Mouse (Mus musculus) heart, postnatal 0 days (tissue): ENCODE data around the gene Trafd1. TPM values are rescaled to one million over a fixed set of nuclear protein-coding genes. Genes with fewer than 3 reads are reported as not detected.
"Not testable (repeated sequence)": the region's sequence is repeated elsewhere in the genome, so short reads cannot be mapped to it uniquely, and the experiment has no call there.

Experiments used
- ATAC-seq: fragments of 200-750 bp; cut with Nextera tagmentation; 2 replicates; pipeline ENCODE4 v1.8.0; 2017; ENCODE audit warnings: low read depth, moderate number of reproducible peaks, moderate library complexity; ENCODE audit not compliant: insufficient read depth
- DNase-seq: peaks from one replicate; pipeline ENCODE4 v3.0.0-alpha.2; 2016; ENCODE audit warnings: low spot score
- H3K27ac ChIP-seq: fragments of 300-500 bp; sonication (generic); 2 replicates; pipeline ENCODE4 v1.5.1; 2014; ENCODE audit warnings: low read depth, mild to moderate bottlenecking
- H3K27me3 ChIP-seq: fragments of 300-500 bp; sonication (generic); 2 replicates; pipeline ENCODE4 v1.6.1; 2014; ENCODE audit warnings: low read length, mixed read lengths; ENCODE audit not compliant: control insufficient read depth, insufficient read depth
- H3K36me3 ChIP-seq: fragments of 300-500 bp; sonication (generic); replicated peaks from 2 replicates; pipeline ENCODE4 v1.6.1; 2014; ENCODE audit warnings: low read length, mixed read lengths; ENCODE audit not compliant: control insufficient read depth, insufficient read depth
- H3K4me1 ChIP-seq: fragments of 300-500 bp; sonication (generic); 2 replicates; pipeline ENCODE4 v1.6.1; 2014; ENCODE audit warnings: antibody characterized with exemption; ENCODE audit not compliant: control insufficient read depth, insufficient read depth
- H3K4me2 ChIP-seq: fragments of 300-500 bp; sonication (generic); 2 replicates; pipeline ENCODE4 v1.6.1; 2014; ENCODE audit warnings: low read depth, mild to moderate bottlenecking, low read length, moderate library complexity
- H3K4me3 ChIP-seq: fragments of 300-500 bp; sonication (generic); 2 replicates; pipeline ENCODE4 v1.5.1; 2014; ENCODE audit warnings: low read depth, low read length
- H3K9ac ChIP-seq: fragments of 300-500 bp; sonication (generic); replicated peaks from 2 replicates; pipeline ENCODE4 v1.6.1; 2014; ENCODE audit warnings: low read depth, low read length, mixed read lengths
- H3K9me3 ChIP-seq: fragments of 300-500 bp; sonication (generic); replicated peaks from 2 replicates; pipeline ENCODE4 v1.6.1; 2016; ENCODE audit warnings: low read length; ENCODE audit not compliant: control insufficient read depth
- CTCF ChIP-seq: IDR thresholded peaks from 2 replicates; pipeline ENCODE4 v1.5.1; 2016; ENCODE audit warnings: antibody characterized with exemption, control low read depth, low read depth
- EP300 ChIP-seq: IDR thresholded peaks from 2 replicates; pipeline ENCODE4 v1.6.1; 2016; ENCODE audit warnings: antibody characterized with exemption, low read depth
- WGBS: fragments of 180-500 bp; shearing (Covaris S2); extraction: QIAGEN DNeasy Blood & Tissue Kit; methylation state at CpG from one replicate; pipeline ENCODE4 v1.1.7; 2014; 5-methylcytosine and 5-hydroxymethylcytosine counted together
- polyA plus RNA-seq: library from polyadenylated mRNA; unstranded; fragments of >200 nt; fragmentation: Nextera tagmentation; extraction: Ambion mirVana; gene quantifications from 2 replicates; pipeline ENCODE4 v1.2.1, GENCODE M21; 2015
- total RNA-seq: library from RNA; depleted of rRNA; stranded (reverse); fragments of >200 nt; gene quantifications from 2 replicates; pipeline ENCODE4 v1.2.3, GENCODE M21; 2014; ENCODE audit warnings: low replicate concordance

Gene Trafd1
- total and polyA plus RNA-seq, 2 experiments from 2014 or later: 67.7 to 83.8 TPM

DNA sequence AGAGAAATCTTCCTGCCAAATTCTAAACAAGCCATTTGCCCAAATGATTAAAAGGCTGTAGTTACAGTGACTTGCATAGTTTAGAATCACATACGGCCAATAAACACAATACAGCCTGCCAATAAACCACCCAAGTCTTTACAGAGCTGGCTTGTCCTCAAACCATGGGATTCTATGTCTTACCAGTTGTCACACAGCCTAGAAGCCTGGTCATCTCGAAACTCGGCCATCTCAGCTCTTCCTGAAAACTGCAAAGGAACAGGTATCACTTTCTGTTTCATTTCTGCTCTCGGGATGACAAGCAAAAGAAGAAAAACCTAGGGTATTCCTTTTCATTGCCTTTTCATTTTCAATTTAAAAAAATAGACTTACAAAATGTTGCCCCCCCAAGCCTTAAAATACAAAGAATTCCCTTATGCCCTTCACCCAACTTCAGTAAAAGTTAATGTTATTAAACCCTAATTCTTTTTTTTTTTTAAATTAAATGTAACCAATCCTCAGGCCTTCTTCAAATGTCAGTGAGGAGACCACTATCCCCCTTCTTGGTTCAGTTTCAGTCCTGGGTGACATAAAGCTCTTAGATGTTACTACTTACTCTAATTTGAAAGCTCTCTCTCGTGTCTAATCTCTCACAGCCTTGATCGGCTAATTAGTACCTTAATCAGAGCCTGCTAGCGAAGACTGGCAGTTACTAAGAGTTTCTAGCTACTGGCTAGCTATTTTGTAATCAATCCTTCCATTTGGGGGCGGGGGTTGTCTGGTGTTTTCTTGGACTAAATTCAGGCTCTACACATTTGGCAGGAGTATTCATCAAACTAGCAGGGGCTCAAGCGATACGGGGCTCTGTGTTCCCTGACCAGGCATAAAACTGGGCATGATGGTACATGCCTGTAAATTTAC is 1.3 kb downstream of the Trafd1 start:
- peak overlapping the region; percentile 90 for H3K9ac ChIP-seq
- DNase-seq: no peak
- H3K27ac ChIP-seq: peak overlapping the region; percentile 97
- peak overlapping the region; percentile 83 for H3K4me3 ChIP-seq
- H3K36me3 ChIP-seq: peaks cover 36% of the 10 kb centered on the region
- no peaks in the 10 kb centered on the region for H3K9me3 ChIP-seq
- 40% methylated on average over 10 of the region's 10 CpGs for WGBS
- ATAC-seq: no peak
- TF ChIP-seq CTCF: no peak
- no peak for TF ChIP-seq EP300
- no peaks in the 10 kb centered on the region for H3K27me3 ChIP-seq
- H3K4me2 ChIP-seq: peak overlapping the region; percentile 60
- peaks cover 4% of the 10 kb centered on the region; the same call in 1 of the 2 replicates for H3K4me1 ChIP-seq

DNA sequence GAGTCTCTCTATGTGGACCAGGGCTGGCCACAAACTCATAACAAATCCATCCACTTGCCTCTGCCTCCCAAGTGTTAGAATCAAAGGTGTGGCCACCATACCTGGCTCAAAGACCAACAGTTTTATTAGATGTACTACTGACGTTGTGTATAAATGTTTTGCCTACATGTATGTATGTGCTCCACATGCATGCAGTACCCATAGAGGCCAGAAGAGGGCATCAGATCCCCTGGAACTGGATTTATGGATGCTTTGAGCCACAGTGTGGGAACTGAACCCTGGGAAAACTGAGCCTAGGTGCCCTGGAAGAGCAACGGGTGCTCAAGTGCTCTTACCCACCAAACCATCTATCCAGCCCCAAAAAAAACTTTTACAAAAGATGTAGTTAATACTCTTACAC is 4.7 kb downstream of the Trafd1 start:
- peaks cover 64% of the 10 kb centered on the region for H3K36me3 ChIP-seq
- H3K4me2 ChIP-seq: no peak overlapping the region
- no peak for ATAC-seq
- no peaks in the 10 kb centered on the region for H3K27me3 ChIP-seq
- H3K4me3 ChIP-seq: no peak overlapping the region
- H3K9ac ChIP-seq: no peak overlapping the region
- WGBS: 96% methylated on average over 2 of the region's 2 CpGs
- TF ChIP-seq EP300 (no peak), CTCF (peak; percentile 43)
- no peaks in the 10 kb centered on the region for H3K9me3 ChIP-seq
- H3K27ac ChIP-seq: no peak overlapping the region
- DNase-seq: no peak
- no peaks in the 10 kb centered on the region for H3K4me1 ChIP-seq

DNA sequence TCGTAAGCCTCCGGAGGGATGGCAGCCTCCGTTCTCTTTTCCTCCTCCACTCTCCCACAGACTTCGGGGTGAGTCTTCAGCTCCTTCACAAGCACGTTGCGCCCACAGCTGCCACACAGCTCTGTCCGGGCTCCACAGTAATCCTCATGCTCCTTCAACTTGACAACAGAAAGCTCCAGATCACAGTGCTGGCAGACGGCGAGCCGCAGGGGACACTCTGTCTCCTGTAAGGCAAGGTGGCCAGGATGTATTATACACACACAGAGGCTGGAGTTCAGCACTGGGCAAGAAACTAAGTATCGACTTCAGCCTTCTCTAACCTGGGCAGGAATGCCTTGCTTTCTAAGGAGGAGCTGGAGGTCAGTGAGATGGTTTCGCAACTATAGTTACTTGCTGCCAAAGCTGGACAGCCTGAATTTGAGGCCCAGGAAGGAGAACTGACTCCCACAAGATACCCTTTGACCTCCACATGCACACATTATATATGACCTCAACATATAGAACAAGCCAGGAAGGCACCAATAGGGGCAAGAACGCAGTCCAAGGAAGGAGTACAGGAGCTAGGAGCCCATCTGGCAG is 6.7 kb downstream of the Trafd1 start:
- 89% methylated on average over 13 of the region's 13 CpGs for WGBS
- Histone ChIP-seq H3K9ac (no peak overlapping the region), H3K4me1 (no peaks in the 10 kb centered on the region), H3K27me3 (no peaks in the 10 kb centered on the region), H3K4me3 (no peak overlapping the region), H3K9me3 (no peaks in the 10 kb centered on the region), H3K36me3 (peaks cover 80% of the 10 kb centered on the region), H3K4me2 (no peak overlapping the region), H3K27ac (no peak overlapping the region)
- DNase-seq (no peak), ATAC-seq (no peak)
- TF ChIP-seq CTCF (no peak), EP300 (no peak)

DNA sequence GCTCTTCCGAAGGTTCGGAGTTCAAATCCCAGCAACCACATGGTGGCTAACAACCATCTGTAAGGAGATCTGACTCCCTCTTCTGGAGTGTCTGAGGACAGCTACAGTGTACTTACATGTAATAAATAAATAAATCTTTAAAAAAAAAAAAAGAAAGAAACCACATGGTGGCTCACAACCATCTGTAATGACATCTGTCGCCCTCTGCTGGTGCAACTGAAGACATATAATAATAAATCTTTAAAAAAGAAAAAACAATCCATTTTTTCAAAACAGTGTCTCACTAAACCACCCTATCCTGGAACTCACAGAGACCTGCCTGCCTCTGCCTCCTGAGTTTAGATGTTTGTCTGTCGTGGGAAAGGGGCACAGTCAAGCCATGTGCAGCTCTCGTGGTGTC is 8.5 kb downstream of the Trafd1 start:
- not testable (repeated sequence) for H3K27ac ChIP-seq, H3K27me3 ChIP-seq, H3K9ac ChIP-seq, ATAC-seq, H3K4me1 ChIP-seq, H3K9me3 ChIP-seq, H3K4me2 ChIP-seq, H3K4me3 ChIP-seq
- peaks cover 90% of the 10 kb centered on the region for H3K36me3 ChIP-seq
- peak; percentile 41 for TF ChIP-seq CTCF
- 70% methylated on average over 5 of the region's 5 CpGs for WGBS
- DNase-seq: peak; percentile 56

DNA sequence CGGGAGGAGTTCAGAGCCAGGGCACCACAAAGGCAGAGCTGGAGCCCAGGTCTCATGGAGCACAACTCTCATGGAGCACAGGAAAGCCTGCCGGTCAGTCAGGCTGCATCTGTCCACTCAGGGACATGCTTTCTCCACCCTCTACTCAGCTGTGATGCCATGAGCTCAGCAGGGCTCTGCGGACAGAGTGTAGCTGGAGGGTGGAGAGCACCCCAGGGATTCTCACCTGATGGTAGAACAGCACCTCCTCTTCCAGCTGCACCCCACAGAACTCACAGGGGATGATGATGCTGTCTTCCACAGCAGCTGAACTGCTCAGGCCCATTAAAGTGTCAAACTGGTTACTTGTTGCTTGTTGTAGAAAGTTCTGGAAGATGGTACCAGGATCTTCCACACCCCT is 10.6 kb downstream of the Trafd1 start:
- Histone ChIP-seq H3K9me3 (no peaks in the 10 kb centered on the region), H3K27ac (no peak overlapping the region), H3K4me3 (no peak overlapping the region), H3K27me3 (no peaks in the 10 kb centered on the region), H3K36me3 (peaks cover 79% of the 10 kb centered on the region), H3K4me2 (no peak overlapping the region), H3K9ac (no peak overlapping the region), H3K4me1 (no peaks in the 10 kb centered on the region)
- TF ChIP-seq EP300 (no peak), CTCF (no peak)
- 87% methylated on average over 3 of the region's 3 CpGs for WGBS
- DNase-seq (no peak), ATAC-seq (no peak)
